Mouse (Mus musculus): Measurements from ENCODE around the gene Klhl29.

GRCm38 (mm10) chr12:5084714-5085113, 290.8 kb downstream of the Klhl29 start:
- no peak for TF ChIP-seq CTCF (IDR thresholded peaks at IDR 0.05; ENCODE audit: extremely low read depth, insufficient read length, insufficient replicate concordance, low read depth, low read length)
- TF ChIP-seq POLR2A (IDR thresholded peaks at IDR 0.05; ENCODE audit: low read depth, low read length), result no peak
